Mouse (Mus musculus): Measurements from ENCODE around the gene Cyb5rl. TPM values are rescaled to one million over a fixed set of nuclear protein-coding genes. Genes with fewer than 3 reads are reported as not detected.
"Not testable (repeated sequence)": the region's sequence is repeated elsewhere in the genome, so short reads cannot be mapped to it uniquely, and the experiment has no call there.

Gene Cyb5rl
- polyA plus RNA-seq, 1 experiment = 9.4 TPM

DNA sequence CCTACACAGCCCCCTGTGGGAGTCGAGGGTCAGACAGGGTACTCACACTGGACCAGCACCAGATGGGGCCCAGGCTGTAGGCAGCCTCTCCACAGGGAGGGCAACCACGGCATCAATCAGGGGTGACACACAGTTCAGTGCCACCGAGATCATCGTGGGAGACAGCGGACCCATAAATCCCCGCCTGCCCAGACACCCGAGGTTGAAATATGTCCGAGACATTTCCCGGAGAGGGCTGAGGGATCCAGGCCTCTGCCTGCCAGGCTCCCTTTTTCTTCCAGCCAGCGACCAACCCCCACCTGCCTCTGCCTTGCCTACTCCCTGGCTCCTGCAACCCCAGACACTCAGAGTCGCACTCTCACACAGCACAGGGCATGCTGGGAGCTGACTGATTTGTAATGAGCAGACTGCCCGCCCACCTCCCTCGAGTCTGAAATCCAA lies 41.5 kb downstream of the Cyb5rl start:
- Histone ChIP-seq H3K27me3 (ENCODE audit: control insufficient read depth, insufficient read depth, low read length) (no peaks in the 10 kb centered on the region), H3K36me3 (ENCODE audit: control insufficient read depth, insufficient read depth, low read length) (no peaks in the 10 kb centered on the region), H3K27ac (ENCODE audit: control insufficient read depth, insufficient read depth, low read length) (no peak overlapping the region), H3K4me3 (ENCODE audit: control insufficient read depth, insufficient read depth, low read length) (no peak overlapping the region), H3K4me1 (replicated peaks; ENCODE audit: control insufficient read depth, insufficient read depth, low read length) (no peaks in the 10 kb centered on the region)
- TF ChIP-seq POLR2A (IDR thresholded peaks at IDR 0.05; ENCODE audit: control insufficient read depth, extremely low read depth, insufficient read depth, low read length, poor library complexity) (no peak), CTCF (IDR thresholded peaks at IDR 0.05; ENCODE audit: borderline replicate concordance, control insufficient read depth, extremely low read depth, insufficient read depth, low read length, poor library complexity) (no peak)
- WGBS = 75% methylated on average over 13 of the region's 13 CpGs
- DNase-seq = no peak

DNA sequence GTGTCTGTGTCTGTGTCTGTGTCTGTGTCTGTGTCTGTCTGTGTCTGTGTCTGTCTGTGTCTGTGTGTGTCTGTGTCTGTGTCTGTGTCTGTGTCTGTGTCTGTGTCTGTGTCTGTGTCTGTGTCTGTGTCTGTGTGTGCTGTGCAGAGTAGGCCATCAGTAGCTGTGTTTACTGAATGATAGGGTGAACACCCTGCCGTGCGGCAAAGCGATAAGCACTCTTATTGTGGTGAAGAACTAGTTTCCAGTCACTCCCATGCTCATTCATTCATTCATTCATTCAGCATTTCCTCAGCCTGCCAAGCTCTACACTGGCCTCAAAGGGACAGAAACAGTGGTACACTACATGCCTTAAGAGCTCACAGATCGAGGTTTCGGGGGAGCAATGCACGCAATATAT lies 42.4 kb downstream of the Cyb5rl start:
- DNase-seq; H3K4me1 ChIP-seq (replicated peaks; ENCODE audit: control insufficient read depth, insufficient read depth, low read length); H3K36me3 ChIP-seq (ENCODE audit: control insufficient read depth, insufficient read depth, low read length); H3K4me3 ChIP-seq (ENCODE audit: control insufficient read depth, insufficient read depth, low read length); H3K27ac ChIP-seq (ENCODE audit: control insufficient read depth, insufficient read depth, low read length); H3K27me3 ChIP-seq (ENCODE audit: control insufficient read depth, insufficient read depth, low read length): not testable (repeated sequence)
- 97% methylated on average over 6 of the region's 6 CpGs for WGBS

DNA sequence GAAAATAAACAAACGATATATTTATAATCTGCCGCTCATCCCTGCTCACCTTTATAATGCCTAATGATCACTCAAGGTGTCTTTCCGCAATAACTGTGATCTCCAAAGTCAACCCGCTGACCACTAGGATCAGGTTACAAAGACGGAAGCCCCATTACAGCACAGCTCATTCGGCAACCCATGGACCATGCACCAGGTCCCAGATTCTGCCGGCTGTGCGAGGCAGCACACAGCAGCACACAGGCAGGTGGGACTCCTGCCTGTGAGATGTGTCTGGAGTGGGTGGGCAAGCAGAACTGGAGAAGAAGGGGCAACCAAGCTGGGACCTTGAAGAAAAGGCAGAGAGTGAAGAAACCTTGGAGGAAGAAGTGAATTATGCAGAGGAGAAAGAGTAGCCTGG lies 47.5 kb downstream of the Cyb5rl start:
- H3K36me3 ChIP-seq (ENCODE audit: control insufficient read depth, insufficient read depth, low read length) = no peaks in the 10 kb centered on the region
- no peaks in the 10 kb centered on the region for H3K4me1 ChIP-seq (replicated peaks; ENCODE audit: control insufficient read depth, insufficient read depth, low read length)
- no peak for TF ChIP-seq POLR2A (IDR thresholded peaks at IDR 0.05; ENCODE audit: control insufficient read depth, extremely low read depth, insufficient read depth, low read length, poor library complexity)
- no peak for TF ChIP-seq CTCF (IDR thresholded peaks at IDR 0.05; ENCODE audit: borderline replicate concordance, control insufficient read depth, extremely low read depth, insufficient read depth, low read length, poor library complexity)
- 93% methylated on average over 8 of the region's 8 CpGs for WGBS
- H3K27ac ChIP-seq (ENCODE audit: control insufficient read depth, insufficient read depth, low read length) = no peak overlapping the region
- H3K27me3 ChIP-seq (ENCODE audit: control insufficient read depth, insufficient read depth, low read length) = no peaks in the 10 kb centered on the region
- no peak for DNase-seq
- H3K4me3 ChIP-seq (ENCODE audit: control insufficient read depth, insufficient read depth, low read length) = no peak overlapping the region

DNA sequence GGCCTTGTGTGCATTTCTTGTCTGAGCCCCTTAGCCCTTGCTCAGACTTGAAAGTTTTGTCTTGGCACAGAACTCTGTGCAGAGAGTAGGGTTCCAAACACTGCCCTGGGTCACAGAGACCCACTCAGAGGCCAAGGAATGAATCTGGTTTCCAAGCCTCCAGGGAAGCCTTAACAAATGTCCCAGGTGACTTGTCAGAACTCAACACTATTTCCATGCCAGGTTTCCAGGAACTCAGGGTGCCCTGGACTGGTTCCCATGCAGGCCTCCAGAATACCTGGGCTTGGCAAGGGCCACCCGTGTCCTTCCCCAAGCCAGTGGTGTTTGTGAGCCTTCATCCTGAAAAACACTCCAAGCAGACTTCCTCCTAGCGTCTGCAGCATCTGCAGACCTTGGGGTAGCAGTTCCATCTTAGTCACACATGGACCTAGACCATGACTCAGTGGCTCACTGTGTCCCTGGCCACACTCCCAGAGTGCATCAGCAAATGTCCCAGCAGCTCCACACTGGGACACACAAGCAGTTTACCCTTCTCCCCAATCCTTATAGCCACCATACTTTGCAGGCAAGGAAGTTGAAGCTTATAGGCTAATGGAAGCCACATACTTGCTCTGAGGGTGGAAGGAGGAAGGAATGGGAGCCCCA lies 51.1 kb downstream of the Cyb5rl start:
- Histone ChIP-seq H3K4me3 (ENCODE audit: control insufficient read depth, insufficient read depth, low read length) (no peak overlapping the region), H3K4me1 (replicated peaks; ENCODE audit: control insufficient read depth, insufficient read depth, low read length) (no peaks in the 10 kb centered on the region), H3K36me3 (ENCODE audit: control insufficient read depth, insufficient read depth, low read length) (no peaks in the 10 kb centered on the region), H3K27me3 (ENCODE audit: control insufficient read depth, insufficient read depth, low read length) (no peaks in the 10 kb centered on the region), H3K27ac (ENCODE audit: control insufficient read depth, insufficient read depth, low read length) (no peak overlapping the region)
- WGBS = 80% methylated on average over 2 of the region's 2 CpGs
- no peak for TF ChIP-seq POLR2A (IDR thresholded peaks at IDR 0.05; ENCODE audit: control insufficient read depth, extremely low read depth, insufficient read depth, low read length, poor library complexity)
- no peak for TF ChIP-seq CTCF (IDR thresholded peaks at IDR 0.05; ENCODE audit: borderline replicate concordance, control insufficient read depth, extremely low read depth, insufficient read depth, low read length, poor library complexity)
- no peak for DNase-seq

DNA sequence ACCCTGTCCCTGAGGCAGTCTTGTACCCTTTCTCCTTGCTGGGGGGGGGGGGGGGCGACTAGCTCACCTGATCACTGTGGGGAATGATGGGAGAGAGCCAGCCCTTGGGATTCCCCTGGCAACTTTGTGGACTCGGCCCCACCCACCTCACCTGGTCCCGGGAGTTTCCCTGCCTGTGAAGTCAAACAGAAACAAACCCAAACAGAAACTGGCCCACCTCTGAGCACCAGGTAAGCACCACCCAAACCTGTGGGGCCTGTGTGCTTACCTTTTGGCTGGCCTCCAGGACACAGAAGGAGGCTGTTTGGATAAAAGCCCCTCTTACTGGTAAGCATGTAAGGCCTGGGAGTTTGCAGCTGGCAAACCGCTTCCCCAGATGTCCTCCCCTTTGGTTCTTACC lies 52.3 kb downstream of the Cyb5rl start:
- H3K4me3 ChIP-seq (ENCODE audit: control insufficient read depth, insufficient read depth, low read length) = no peak overlapping the region
- H3K27me3 ChIP-seq (ENCODE audit: control insufficient read depth, insufficient read depth, low read length) = no peaks in the 10 kb centered on the region
- no peak for DNase-seq
- no peak overlapping the region for H3K27ac ChIP-seq (ENCODE audit: control insufficient read depth, insufficient read depth, low read length)
- H3K4me1 ChIP-seq (replicated peaks; ENCODE audit: control insufficient read depth, insufficient read depth, low read length) = no peaks in the 10 kb centered on the region
- TF ChIP-seq CTCF (IDR thresholded peaks at IDR 0.05; ENCODE audit: borderline replicate concordance, control insufficient read depth, extremely low read depth, insufficient read depth, low read length, poor library complexity) = no peak
- 93% methylated on average over 4 of the region's 4 CpGs for WGBS
- no peaks in the 10 kb centered on the region for H3K36me3 ChIP-seq (ENCODE audit: control insufficient read depth, insufficient read depth, low read length)

DNA sequence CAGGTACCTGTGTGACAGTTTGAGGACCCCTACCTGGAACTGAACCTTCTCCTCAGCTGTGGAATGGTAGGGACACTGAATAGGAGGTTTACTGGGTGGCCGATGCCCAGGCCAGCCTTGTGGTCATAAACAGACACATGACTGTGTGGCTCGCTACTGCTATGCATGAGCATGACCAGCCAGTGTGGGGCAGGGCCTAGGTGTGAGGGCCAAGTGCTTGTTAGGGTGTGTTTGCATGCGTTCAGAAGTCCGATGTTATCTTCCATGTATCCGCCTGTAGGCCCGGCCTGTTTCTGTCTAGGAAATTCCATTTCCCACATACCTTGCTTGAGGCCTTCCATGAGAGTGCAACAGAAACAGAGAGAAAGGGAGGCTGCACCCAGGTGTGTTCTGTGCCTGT lies 53.9 kb downstream of the Cyb5rl start:
- H3K4me1 ChIP-seq (replicated peaks; ENCODE audit: control insufficient read depth, insufficient read depth, low read length) = no peaks in the 10 kb centered on the region
- no peak overlapping the region for H3K4me3 ChIP-seq (ENCODE audit: control insufficient read depth, insufficient read depth, low read length)
- no peak for DNase-seq
- no peaks in the 10 kb centered on the region for H3K27me3 ChIP-seq (ENCODE audit: control insufficient read depth, insufficient read depth, low read length)
- no peaks in the 10 kb centered on the region for H3K36me3 ChIP-seq (ENCODE audit: control insufficient read depth, insufficient read depth, low read length)
- WGBS = 97% methylated on average over 6 of the region's 6 CpGs
- no peak overlapping the region for H3K27ac ChIP-seq (ENCODE audit: control insufficient read depth, insufficient read depth, low read length)
- TF ChIP-seq CTCF (IDR thresholded peaks at IDR 0.05; ENCODE audit: borderline replicate concordance, control insufficient read depth, extremely low read depth, insufficient read depth, low read length, poor library complexity) (no peak), POLR2A (IDR thresholded peaks at IDR 0.05; ENCODE audit: control insufficient read depth, extremely low read depth, insufficient read depth, low read length, poor library complexity) (no peak)

DNA sequence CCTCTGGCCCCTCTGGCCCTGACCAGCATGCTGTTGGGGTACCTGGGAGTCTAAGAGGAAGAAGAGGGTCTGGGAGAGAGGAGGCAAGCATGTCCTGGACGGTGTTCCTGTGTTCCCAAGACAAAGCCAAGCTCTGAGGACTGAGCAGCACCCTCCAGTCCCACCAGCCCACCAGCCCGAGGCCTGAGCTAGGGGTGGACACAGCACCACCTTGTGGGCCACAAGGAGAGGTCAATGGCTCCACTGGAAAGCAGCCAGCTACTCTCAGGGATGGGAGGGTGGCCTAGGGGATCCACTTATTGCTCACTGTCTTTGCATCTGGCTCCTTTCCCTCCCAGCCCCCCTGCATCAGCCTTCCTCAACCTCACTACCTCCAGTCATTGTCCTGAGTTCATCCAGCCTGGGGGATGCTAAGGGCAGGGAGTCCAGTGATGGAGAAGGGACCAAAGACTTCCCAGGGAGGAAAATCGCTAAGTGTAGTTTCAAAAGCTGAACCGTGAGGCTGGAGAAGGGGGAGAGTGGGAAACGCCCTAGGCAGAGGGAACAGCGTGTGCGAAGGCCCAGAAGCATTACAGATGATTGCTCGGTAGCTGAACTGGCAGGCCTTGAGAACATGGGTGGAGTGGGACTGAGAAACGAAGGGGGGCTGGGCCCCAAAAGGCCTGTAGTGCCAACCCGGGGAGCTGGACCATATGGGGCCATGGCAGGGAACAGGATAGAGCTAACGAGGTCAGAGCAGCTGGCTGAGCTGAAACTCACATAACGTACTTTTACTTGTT lies 54.6 kb downstream of the Cyb5rl start:
- 90% methylated on average over 12 of the region's 12 CpGs for WGBS
- no peak for TF ChIP-seq CTCF (IDR thresholded peaks at IDR 0.05; ENCODE audit: borderline replicate concordance, control insufficient read depth, extremely low read depth, insufficient read depth, low read length, poor library complexity)
- TF ChIP-seq POLR2A (IDR thresholded peaks at IDR 0.05; ENCODE audit: control insufficient read depth, extremely low read depth, insufficient read depth, low read length, poor library complexity) = no peak
- Histone ChIP-seq H3K27me3 (ENCODE audit: control insufficient read depth, insufficient read depth, low read length) (no peaks in the 10 kb centered on the region), H3K4me1 (replicated peaks; ENCODE audit: control insufficient read depth, insufficient read depth, low read length) (no peaks in the 10 kb centered on the region), H3K4me3 (ENCODE audit: control insufficient read depth, insufficient read depth, low read length) (no peak overlapping the region), H3K36me3 (ENCODE audit: control insufficient read depth, insufficient read depth, low read length) (no peaks in the 10 kb centered on the region), H3K27ac (ENCODE audit: control insufficient read depth, insufficient read depth, low read length) (no peak overlapping the region)
- DNase-seq = no peak

All from thymus, adult 2 months (tissue).